Mouse (Mus musculus): ENCODE data around the gene Ilkap.

DNA sequence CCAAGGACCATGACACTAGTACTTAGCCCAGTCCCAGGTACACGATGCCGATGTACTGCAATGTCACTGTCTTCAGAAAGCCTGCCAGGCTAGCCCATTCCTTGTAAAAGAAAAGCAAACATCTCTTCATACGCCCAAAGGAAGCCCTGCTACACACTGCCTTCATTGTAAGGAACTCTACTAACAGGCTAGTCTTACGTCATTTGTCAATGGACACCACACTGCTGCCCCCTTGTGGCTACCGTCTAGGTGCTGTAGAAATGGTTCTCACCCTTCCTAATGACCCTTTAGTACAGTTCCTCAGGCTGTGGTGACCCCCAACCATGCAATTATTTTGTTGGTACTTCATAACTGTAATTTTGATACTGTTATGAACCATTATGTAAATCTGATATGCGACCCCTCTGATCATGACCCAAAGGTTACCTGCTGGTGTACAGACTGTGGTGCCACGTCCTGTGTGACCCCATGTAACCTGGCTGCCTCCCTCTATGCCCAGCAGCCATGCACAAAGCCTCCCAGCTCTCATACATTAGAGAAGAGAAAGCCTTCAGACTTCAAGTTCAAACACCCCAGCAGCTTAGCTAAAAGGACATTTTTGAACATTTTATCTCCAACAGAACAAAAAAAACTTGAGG is 18.0 kb downstream of the Ilkap start:
- TF ChIP-seq POLR2A (IDR thresholded peaks at IDR 0.05; ENCODE audit: insufficient read depth, low read depth, low read length) (no peak), CTCF (IDR thresholded peaks at IDR 0.05) (peak; percentile 92), EP300 (IDR thresholded peaks at IDR 0.05; ENCODE audit: insufficient read depth, low read depth, low read length) (no peak)

All from heart, adult 2 months (tissue).